Mouse (Mus musculus) adipose tissue, adult 10 weeks (tissue): ENCODE data around the gene Ggps1. TPM values are rescaled to one million over a fixed set of nuclear protein-coding genes. Genes with fewer than 3 reads are reported as not detected.

ENCODE experiments used
- polyA plus RNA-seq: library from polyadenylated mRNA; stranded (reverse); fragments of 350-450 nt; fragmentation: Illumina TruSeq; extraction: RNeasy Lipid Tissue Mini Kit (QIAGEN cat#74804); gene quantifications from one replicate; pipeline ENCODE4 v1.2.3, GENCODE M21; 2014; ENCODE audit warnings: low read depth, low replicate concordance

Ggps1 gene
- polyA plus RNA-seq, result 32.3 TPM

GRCm38 (mm10) chr13:14063013-14063941, at the start of gene Ggps1, which contains the start of gene Arid4b:
Gene Ggps1, minus strand, starts transcription at chr13:14063488.
Gene Arid4b, plus strand, starts transcription at chr13:14063232.

DNA sequence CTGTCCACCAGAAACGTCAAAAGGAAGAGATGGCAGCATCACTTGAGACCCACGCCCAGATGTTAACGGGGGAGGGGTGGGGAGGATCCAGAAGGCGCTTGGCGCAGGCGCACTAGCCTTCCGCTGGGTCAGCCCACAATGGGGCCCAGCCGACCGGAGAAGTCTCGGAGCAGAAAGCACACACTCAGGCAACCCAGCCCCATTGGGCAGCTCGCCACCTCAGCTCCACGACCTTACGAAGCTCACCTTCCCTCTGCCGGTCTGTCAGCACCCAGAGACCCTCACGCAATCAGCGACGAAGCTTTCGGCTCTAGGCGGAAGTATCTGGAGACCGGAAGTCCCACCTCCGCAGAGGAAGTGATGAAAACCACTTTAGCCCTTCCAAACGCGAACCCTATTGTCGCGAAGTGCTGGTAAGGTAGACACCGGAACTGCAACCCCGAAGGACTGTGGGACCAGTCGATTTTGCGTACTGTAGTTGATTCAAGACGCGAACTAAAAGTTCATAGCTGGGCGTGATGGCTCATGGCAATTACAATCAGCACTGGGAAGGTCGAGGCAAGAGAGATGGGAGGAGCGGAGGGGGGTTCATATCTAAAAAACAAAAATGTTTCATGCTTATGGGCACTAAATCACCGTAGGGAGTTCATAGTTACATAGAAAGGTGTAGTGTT, 23.9 kb downstream of the Ggps1 start, which contains the start of gene Tbce:
Tbce (minus strand) TSS at position 347 of the 674 bp plus-strand sequence.

Other genes with a start within 250 kb of the Ggps1 start
- 23.7 TPM for gene B3galnt2, start 109.0 kb downstream of the Ggps1 start, polyA plus RNA-seq
- 61.9 TPM for gene Tbce, start 23.9 kb downstream of the Ggps1 start, polyA plus RNA-seq
- 20.0 TPM for gene Arid4b, start 256 bp downstream of the Ggps1 start, polyA plus RNA-seq